Mouse (Mus musculus) CH12.LX (cell line): ENCODE measurements around the gene Rrp12. TPM values are rescaled to one million over a fixed set of nuclear protein-coding genes. Genes with fewer than 3 reads are reported as not detected.

Experiments
- DNase-seq: peaks from one replicate; pipeline ENCODE4 v3.0.0-alpha.2; 2013; ENCODE audit errors: extremely low read depth
- H3K27ac ChIP-seq: 2 replicates; pipeline ENCODE4 v1.5.1; 2012; ENCODE audit warnings: low read depth, mild to moderate bottlenecking, control low read depth, moderate library complexity; ENCODE audit not compliant: insufficient read depth
- H3K27me3 ChIP-seq: replicated peaks from 2 replicates; pipeline ENCODE3; 2012; ENCODE audit warnings: inconsistent platforms
- H3K36me3 ChIP-seq, 2 experiments: replicated peaks in 1 of 2; 2 replicates each; pipeline versions ENCODE3 to v1.6.1; 2012; ENCODE audit warnings: inconsistent platforms in 1 of 2, low read length in 1 of 2, mild to moderate bottlenecking in 1 of 2, mixed read lengths in 1 of 2, moderate library complexity in 1 of 2; ENCODE audit not compliant: control insufficient read depth in 1 of 2, insufficient read depth in 1 of 2
- H3K4me1 ChIP-seq, 2 experiments: 2 replicates each; pipeline ENCODE4 v1.6.1; 2012; ENCODE audit warnings: inconsistent platforms in 1 of 2, moderate library complexity in 1 of 2; ENCODE audit not compliant: insufficient read depth in 2 of 2, control insufficient read depth in 1 of 2
- H3K4me2 ChIP-seq: 2 replicates; pipeline ENCODE4 v1.6.1; 2012; ENCODE audit warnings: low read depth, mild to moderate bottlenecking, control low read depth; ENCODE audit not compliant: poor library complexity, insufficient read depth, severe bottlenecking
- H3K4me3 ChIP-seq, 3 experiments: fragments of 150-350 bp in 1 of 3; sonication (generic) in 1 of 3; replicated peaks in 1 of 3; 2 replicates each; pipeline versions ENCODE3 to v1.5.1; 2011 to 2012; ENCODE audit warnings: low read depth in 2 of 3, low read length in 2 of 3, mild to moderate bottlenecking in 2 of 3, moderate library complexity in 2 of 3, control low read depth in 1 of 3, improper control_type of control experiment in 1 of 3, inconsistent platforms in 1 of 3, mixed read lengths in 1 of 3; ENCODE audit not compliant: poor library complexity in 1 of 3
- H3K79me2 ChIP-seq: replicated peaks from 2 replicates; pipeline ENCODE4 v1.6.1; 2012; ENCODE audit warnings: mild to moderate bottlenecking, moderate library complexity; ENCODE audit not compliant: control insufficient read depth, poor library complexity, insufficient read depth, severe bottlenecking; ENCODE audit errors: extremely low read depth
- H3K9ac ChIP-seq: 2 replicates; pipeline ENCODE4 v1.6.1; 2012; ENCODE audit warnings: low read depth, mild to moderate bottlenecking, control low read depth, moderate library complexity; ENCODE audit not compliant: insufficient read depth
- H3K9me3 ChIP-seq: replicated peaks from 2 replicates; pipeline ENCODE3; 2012; ENCODE audit warnings: low read length, inconsistent platforms, mixed read lengths
- BHLHE40 ChIP-seq: IDR thresholded peaks from 2 replicates; pipeline ENCODE4 v1.6.1; 2011; ENCODE audit warnings: mild to moderate bottlenecking, low read depth, low read length, improper control_type of control experiment
- CHD1 ChIP-seq: IDR thresholded peaks from 2 replicates; pipeline ENCODE4 v1.6.1; 2012; ENCODE audit warnings: low read depth, low read length, improper control_type of control experiment, inconsistent platforms
- CHD2 ChIP-seq: IDR thresholded peaks from 2 replicates; pipeline ENCODE4 v1.6.1; 2011; ENCODE audit warnings: low read length, improper control_type of control experiment
- ELF1 ChIP-seq: IDR thresholded peaks from 2 replicates; pipeline ENCODE4 v1.6.1; 2014; ENCODE audit warnings: low read depth, mild to moderate bottlenecking, inconsistent platforms, low read length, improper control_type of control experiment
- GABPA ChIP-seq: IDR thresholded peaks from 2 replicates; pipeline ENCODE4 v1.6.1; 2012; ENCODE audit warnings: low read depth, low read length, improper control_type of control experiment, inconsistent platforms; ENCODE audit not compliant: insufficient replicate concordance
- JUN ChIP-seq: IDR thresholded peaks from 2 replicates; pipeline ENCODE4 v1.6.1; 2011; ENCODE audit warnings: low read depth, mild to moderate bottlenecking, low read length, improper control_type of control experiment, moderate library complexity; ENCODE audit not compliant: insufficient read depth
- KAT2A ChIP-seq: IDR thresholded peaks from 2 replicates; pipeline ENCODE4 v1.6.1; 2012; ENCODE audit warnings: low read length, improper control_type of control experiment, inconsistent platforms; ENCODE audit not compliant: insufficient replicate concordance
- MAFK ChIP-seq: IDR thresholded peaks from 2 replicates; pipeline ENCODE4 v1.6.1; 2011; ENCODE audit warnings: low read length, improper control_type of control experiment; ENCODE audit not compliant: insufficient replicate concordance
- MAZ ChIP-seq: IDR thresholded peaks from 2 replicates; pipeline ENCODE4 v1.6.1; 2012; ENCODE audit warnings: low read depth, mild to moderate bottlenecking, inconsistent platforms, low read length, improper control_type of control experiment, moderate library complexity
- MEF2A ChIP-seq: IDR thresholded peaks from 2 replicates; pipeline ENCODE4 v1.6.1; 2014; ENCODE audit warnings: low read depth, mild to moderate bottlenecking, inconsistent platforms, low read length, improper control_type of control experiment, borderline replicate concordance
- RAD21 ChIP-seq: IDR thresholded peaks from 2 replicates; pipeline ENCODE4 v1.6.1; 2011; ENCODE audit warnings: low read depth, mild to moderate bottlenecking, low read length, improper control_type of control experiment, moderate library complexity
- RCOR1 ChIP-seq: conservative IDR thresholded peaks from 2 replicates; pipeline ENCODE4 v1.6.1; 2012; ENCODE audit warnings: low read depth, mild to moderate bottlenecking, inconsistent platforms, low read length, improper control_type of control experiment
- SIN3A ChIP-seq: IDR thresholded peaks from 2 replicates; pipeline ENCODE4 v1.6.1; 2012; ENCODE audit warnings: low read length, improper control_type of control experiment, inconsistent platforms
- TBP ChIP-seq: conservative IDR thresholded peaks from 2 replicates; pipeline ENCODE4 v1.6.1; 2011; ENCODE audit warnings: low read depth, low read length, improper control_type of control experiment
- USF2 ChIP-seq: conservative IDR thresholded peaks from 2 replicates; pipeline ENCODE4 v1.6.1; 2011; ENCODE audit warnings: low read depth, low read length, improper control_type of control experiment
- ZKSCAN1 ChIP-seq: IDR thresholded peaks from 2 replicates; pipeline ENCODE4 v1.6.1; 2012; ENCODE audit warnings: low read depth, inconsistent platforms, low read length, improper control_type of control experiment, borderline replicate concordance
- ZMIZ1 ChIP-seq: IDR thresholded peaks from 2 replicates; pipeline ENCODE4 v1.6.1; 2012; ENCODE audit warnings: low read depth, mild to moderate bottlenecking, inconsistent platforms, low read length, improper control_type of control experiment
- ZNF384 ChIP-seq: IDR thresholded peaks from 2 replicates; pipeline ENCODE4 v1.6.1; 2012; ENCODE audit warnings: low read depth, low read length, improper control_type of control experiment, inconsistent platforms
- dilution Hi-C: fragments of 300-500 bp; cut with MboI; formaldehyde crosslinking; loops from 2 replicates; pipeline ENCODE4 v1.14.3; 2020; ENCODE audit warnings: low sequenced_read_pairs; ENCODE audit not compliant: extremely low pct_unique_long_range_greater_than_20kb, extremely low pct_ligation_motif_present
- in situ Hi-C: fragments of 300-500 bp; cut with MboI; formaldehyde crosslinking; loops from 3 replicates; pipeline ENCODE4 v1.14.3; 2019; ENCODE audit warnings: low sequenced_read_pairs, low pct_ligation_motif_present, low pct_unique_long_range_greater_than_20kb, mixed read lengths
- polyA plus RNA-seq: library from polyadenylated mRNA; unstranded; fragments of >175 nt; gene quantifications from 2 replicates; pipeline ENCODE4 v1.2.1, GENCODE M21; 2012; ENCODE audit warnings: low read depth; ENCODE audit not compliant: insufficient read length
- total RNA-seq, 2 experiments: library from RNA; depleted of rRNA; stranded (reverse); fragments of 300-350 nt in 1 of 2; fragments of >200 nt in 1 of 2; gene quantifications; 2 replicates each; pipeline ENCODE4 v1.2.3; 2012 to 2014

Rrp12 gene
- total and polyA plus RNA-seq, 3 experiments: 20.1 to 64.3 (median 42.5) TPM

GRCm38 (mm10) chr19:41831718-41832391 lies 64.1 kb downstream of the Rrp12 start:
- dilution Hi-C loops (no loop called here), in situ Hi-C loops (no loop called here)
- no peak overlapping the region for H3K27ac ChIP-seq
- H3K9me3 ChIP-seq: peaks cover 8% of the 10 kb centered on the region
- H3K9ac ChIP-seq: no peak overlapping the region
- no peaks in the 10 kb centered on the region for H3K79me2 ChIP-seq
- H3K4me2 ChIP-seq: no peak overlapping the region
- H3K36me3 ChIP-seq: no peaks in the 10 kb centered on the region
- peaks cover 3 to 8% of the 10 kb centered on the region in 2 experiments; a peak in 2 of 4 replicates for H3K4me1 ChIP-seq
- H3K27me3 ChIP-seq: peaks cover 61% of the 10 kb centered on the region
- no peak for DNase-seq
- no peak for TF ChIP-seq KAT2A
- no peak for TF ChIP-seq BHLHE40
- TF ChIP-seq SIN3A: no peak
- no peak for TF ChIP-seq JUN
- TF ChIP-seq MAZ: no peak
- TF ChIP-seq TBP: no peak
- TF ChIP-seq ZKSCAN1: no peak
- TF ChIP-seq ZNF384: no peak
- TF ChIP-seq ELF1: no peak
- TF ChIP-seq MEF2A: no peak
- no peak for TF ChIP-seq CHD1
- no peak for TF ChIP-seq RCOR1
- TF ChIP-seq ZMIZ1: no peak
- no peak for TF ChIP-seq CHD2
- no peak for TF ChIP-seq MAFK
- TF ChIP-seq RAD21: no peak
- TF ChIP-seq GABPA: no peak
- no peak for TF ChIP-seq USF2
- H3K4me3 ChIP-seq: no peak overlapping the region

- Histone ChIP-seq H3K4me3 (no peak overlapping the region), H3K27ac (no peak overlapping the region), H3K9me3 (peaks cover 8% of the 10 kb centered on the region), H3K27me3 (peaks cover 55% of the 10 kb centered on the region), H3K4me1 (peaks cover 3 to 8% of the 10 kb centered on the region in 2 experiments; a peak in 2 of 4 replicates), H3K4me2 (peak overlapping the region; percentile 76), H3K36me3 (no peaks in the 10 kb centered on the region), H3K79me2 (no peaks in the 10 kb centered on the region), H3K9ac (no peak overlapping the region)
- TF ChIP-seq USF2 (no peak), ELF1 (no peak), CHD1 (no peak), ZNF384 (peak; percentile 65), JUN (no peak)
- no peak for DNase-seq
- in situ Hi-C loops: no loop called here
- dilution Hi-C loops: no loop called here
Observed at GRCm38 (mm10) chr19:41831101-41831570, 64.8 kb downstream of the Rrp12 start.
